Mouse (Mus musculus) midbrain, embryonic 11.5 days (tissue): ENCODE data around the gene Tspoap1. TPM values are rescaled to one million over a fixed set of nuclear protein-coding genes. Genes with fewer than 3 reads are reported as not detected.

Experiments
- ATAC-seq: fragments of 200-750 bp; cut with Nextera tagmentation; 2 replicates; pipeline ENCODE4 v1.8.0; 2017; ENCODE audit warnings: moderate TSS enrichment, moderate library complexity; ENCODE audit not compliant: low FRiP score
- DNase-seq: peaks from one replicate; pipeline ENCODE4 v3.0.0; 2015; ENCODE audit warnings: low spot score; ENCODE audit errors: missing footprints
- H3K27ac ChIP-seq: fragments of 300-500 bp; sonication (generic); 2 replicates; pipeline ENCODE4 v1.5.1; 2014; ENCODE audit warnings: low read depth, low read length
- H3K27me3 ChIP-seq: fragments of 300-500 bp; sonication (generic); 2 replicates; pipeline ENCODE4 v1.6.1; 2014; ENCODE audit warnings: mild to moderate bottlenecking, low read length, moderate library complexity, mixed read lengths; ENCODE audit not compliant: control insufficient read depth, insufficient read depth
- H3K36me3 ChIP-seq: fragments of 300-500 bp; sonication (generic); 2 replicates; pipeline ENCODE4 v1.6.1; 2014; ENCODE audit warnings: mild to moderate bottlenecking, low read length, moderate library complexity, mixed read lengths; ENCODE audit not compliant: control insufficient read depth, insufficient read depth
- H3K4me1 ChIP-seq: fragments of 300-500 bp; sonication (generic); 2 replicates; pipeline ENCODE4 v1.6.1; 2014; ENCODE audit warnings: low read length; ENCODE audit not compliant: control insufficient read depth, insufficient read depth
- H3K4me2 ChIP-seq: fragments of 300-500 bp; sonication (generic); 2 replicates; pipeline ENCODE4 v1.6.1; 2014; ENCODE audit warnings: mild to moderate bottlenecking, moderate library complexity
- H3K4me3 ChIP-seq: fragments of 300-500 bp; sonication (generic); 2 replicates; pipeline ENCODE4 v1.5.1; 2014; ENCODE audit warnings: low read depth, low read length
- H3K9ac ChIP-seq: fragments of 300-500 bp; sonication (generic); 2 replicates; pipeline ENCODE4 v1.6.1; 2014; ENCODE audit warnings: low read length
- H3K9me3 ChIP-seq: fragments of 300-500 bp; sonication (generic); 2 replicates; pipeline ENCODE4 v1.6.1; 2016; ENCODE audit warnings: low read length; ENCODE audit not compliant: control insufficient read depth
- WGBS: fragments of 180-500 bp; shearing (Covaris S2); extraction: QIAGEN DNeasy Blood & Tissue Kit; methylation state at CpG from one replicate; pipeline ENCODE4 v1.1.7; 2014; 5-methylcytosine and 5-hydroxymethylcytosine counted together
- polyA plus RNA-seq: library from polyadenylated mRNA; unstranded; fragments of >200 nt; fragmentation: Nextera tagmentation; extraction: Ambion mirVana; gene quantifications from 2 replicates; pipeline ENCODE4 v1.2.1, GENCODE M21; 2014

Tspoap1 gene
- polyA plus RNA-seq, result 7.0 and 9.0 TPM in 2 replicates

GRCm38 (mm10) chr11:87760301-87761081 is at the start of gene Tspoap1:
TSS of gene Tspoap1 (plus strand) at chr11:87760541.
- Histone ChIP-seq H3K4me3 (peak within 1 kb of the TSS; percentile 32), H3K36me3 (no peaks in the 10 kb centered on the region), H3K27ac (peak within 1 kb of the TSS; percentile 22; the same call in 1 of the 2 replicates), H3K9me3 (no peaks in the 10 kb centered on the region), H3K4me2 (peak within 1 kb of the TSS; percentile 50), H3K27me3 (peaks cover 44% of the 10 kb centered on the region), H3K9ac (peak within 1 kb of the TSS; percentile 60), H3K4me1 (peaks cover 29% of the 10 kb centered on the region)
- DNase-seq (peak; percentile 94), ATAC-seq (peak; percentile 77)
- 4% methylated on average over 23 of the region's 23 CpGs for WGBS

DNA sequence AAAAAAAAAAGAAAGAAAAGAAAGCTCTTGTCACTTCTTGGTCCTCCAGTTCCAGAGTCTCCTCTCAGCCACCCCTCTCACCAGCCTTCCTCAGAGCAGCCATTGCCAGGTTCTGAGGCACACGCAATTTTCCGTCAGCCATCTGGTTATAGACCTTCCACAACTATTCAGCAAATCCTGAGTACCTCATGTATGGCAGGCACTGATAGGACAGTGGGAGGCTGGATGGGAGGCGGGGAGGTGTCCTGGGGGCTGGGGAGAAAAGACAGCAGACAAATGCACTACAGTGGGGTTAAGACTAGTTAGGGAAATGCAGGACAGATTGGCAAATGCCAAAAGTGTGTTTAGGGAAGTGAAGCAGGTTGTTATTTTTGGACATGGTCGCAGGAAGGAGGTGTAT is 48.2 kb upstream of the Tspoap1 start:
- H3K27ac ChIP-seq, result no peak overlapping the region

DNA sequence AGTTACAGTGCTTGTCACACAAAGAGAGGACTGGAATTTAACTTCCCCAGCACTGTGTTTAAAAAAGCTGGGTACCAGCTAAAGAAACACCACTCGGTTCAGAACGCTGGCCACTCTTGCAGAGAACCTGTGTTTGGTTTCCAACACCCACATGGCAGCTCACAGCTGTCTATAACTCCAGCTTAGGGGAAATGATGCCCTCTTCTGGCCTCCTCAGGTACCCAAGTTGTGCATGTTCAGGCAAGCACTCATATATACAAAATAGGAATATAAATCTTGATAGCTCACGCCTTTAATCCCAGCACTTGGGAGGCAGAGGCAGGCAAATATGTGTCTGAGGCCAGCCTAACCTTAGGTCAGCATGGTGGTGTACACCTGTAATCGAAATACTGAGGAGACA is 44.3 kb upstream of the Tspoap1 start:
- no peak overlapping the region for H3K9ac ChIP-seq
- no peak overlapping the region for H3K4me2 ChIP-seq
- DNase-seq (peak; percentile 17), ATAC-seq (no peak)
- no peaks in the 10 kb centered on the region for H3K27me3 ChIP-seq
- 85% methylated on average over 4 of the region's 4 CpGs for WGBS
- H3K27ac ChIP-seq, result no peak overlapping the region
- H3K4me3 ChIP-seq, result no peak overlapping the region
- no peaks in the 10 kb centered on the region for H3K9me3 ChIP-seq
- H3K36me3 ChIP-seq, result no peaks in the 10 kb centered on the region
- peaks cover 5% of the 10 kb centered on the region; the same call in 1 of the 2 replicates for H3K4me1 ChIP-seq

More for the DNA sequence above, 48.2 kb upstream of the Tspoap1 start:
- ATAC-seq (no peak), DNase-seq (no peak)
- peaks cover 2% of the 10 kb centered on the region; the same call in 1 of the 2 replicates for H3K4me1 ChIP-seq
- H3K27me3 ChIP-seq, result peaks cover 3% of the 10 kb centered on the region; the same call in 1 of the 2 replicates
- 85% methylated on average over 4 of the region's 4 CpGs for WGBS
- H3K4me3 ChIP-seq, result no peak overlapping the region
- H3K4me2 ChIP-seq, result no peak overlapping the region
- H3K9ac ChIP-seq, result no peak overlapping the region
- H3K9me3 ChIP-seq, result no peaks in the 10 kb centered on the region
- H3K36me3 ChIP-seq, result no peaks in the 10 kb centered on the region

- no peaks in the 10 kb centered on the region for H3K27me3 ChIP-seq
- no peak overlapping the region for H3K9ac ChIP-seq
- no peak overlapping the region for H3K4me3 ChIP-seq
- no peak overlapping the region for H3K4me2 ChIP-seq
- no peaks in the 10 kb centered on the region for H3K36me3 ChIP-seq
- DNase-seq (peak; percentile 80), ATAC-seq (no peak)
- peaks cover 5% of the 10 kb centered on the region; the same call in 1 of the 2 replicates for H3K4me1 ChIP-seq
- H3K27ac ChIP-seq, result no peak overlapping the region; the same call in 1 of the 2 replicates
- no peaks in the 10 kb centered on the region for H3K9me3 ChIP-seq
- WGBS, result 63% methylated on average over 7 of the region's 7 CpGs
These were observed 40.8 kb upstream of the Tspoap1 start for GRCm38 (mm10) chr11:87719526-87719925.

DNA sequence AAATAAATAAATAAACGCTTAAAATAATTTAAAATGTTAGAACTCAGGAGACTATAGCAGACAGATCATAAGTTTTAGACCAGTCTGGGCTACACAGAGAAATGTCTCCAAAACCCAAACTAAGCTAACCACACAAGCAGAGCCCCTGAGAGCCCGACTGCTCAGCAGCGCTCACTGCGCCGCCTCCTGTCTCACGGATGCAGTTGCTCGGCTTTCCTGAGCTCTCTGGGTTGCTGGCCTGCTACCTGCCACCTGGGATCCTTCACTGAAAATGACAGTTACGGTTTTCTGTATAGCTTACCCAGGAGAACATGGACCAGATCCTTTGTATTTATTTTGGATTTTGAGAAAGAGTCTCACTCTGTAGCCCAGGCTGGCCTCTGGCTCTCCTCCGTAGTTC is 40.0 kb upstream of the Tspoap1 start:
- H3K4me1 ChIP-seq, result peaks cover 5% of the 10 kb centered on the region; the same call in 1 of the 2 replicates
- ATAC-seq, result no peak
- WGBS, result 39% methylated on average over 9 of the region's 9 CpGs
- DNase-seq, result no peak
- H3K9ac ChIP-seq, result no peak overlapping the region
- no peaks in the 10 kb centered on the region for H3K36me3 ChIP-seq
- H3K4me3 ChIP-seq, result no peak overlapping the region
- no peak overlapping the region for H3K4me2 ChIP-seq
- no peaks in the 10 kb centered on the region for H3K27me3 ChIP-seq
- no peak overlapping the region for H3K27ac ChIP-seq
- H3K9me3 ChIP-seq, result no peaks in the 10 kb centered on the region

DNA sequence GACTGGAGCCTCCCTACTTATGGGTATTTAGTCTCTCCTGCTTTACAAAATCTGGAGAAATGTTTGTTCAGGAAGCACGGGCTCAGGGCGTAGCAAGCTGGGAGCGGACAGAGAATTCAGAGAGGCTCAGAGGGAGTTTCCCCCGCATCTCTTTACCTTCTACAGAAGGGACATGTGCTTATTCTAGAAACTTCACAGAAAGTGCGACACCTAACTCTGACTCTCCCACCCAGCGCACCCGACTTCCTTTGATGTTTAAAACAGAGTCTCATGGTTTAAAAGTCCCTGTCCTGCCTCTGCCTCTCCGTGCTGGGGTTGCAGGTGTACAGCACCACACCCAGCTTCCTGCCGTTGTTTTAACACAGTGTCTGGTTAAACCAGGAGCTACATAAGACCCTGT is 39.5 kb upstream of the Tspoap1 start:
- Histone ChIP-seq H3K4me2 (no peak overlapping the region), H3K4me3 (no peak overlapping the region), H3K27me3 (no peaks in the 10 kb centered on the region), H3K36me3 (no peaks in the 10 kb centered on the region), H3K4me1 (peaks cover 9% of the 10 kb centered on the region), H3K9me3 (no peaks in the 10 kb centered on the region), H3K9ac (no peak overlapping the region), H3K27ac (no peak overlapping the region)
- WGBS, result 77% methylated on average over 9 of the region's 9 CpGs
- no peak for ATAC-seq
- peak; percentile 72 for DNase-seq

- Histone ChIP-seq H3K27ac (no peak overlapping the region), H3K36me3 (no peaks in the 10 kb centered on the region), H3K4me3 (no peak overlapping the region), H3K9me3 (no peaks in the 10 kb centered on the region), H3K4me1 (peaks cover 13% of the 10 kb centered on the region), H3K9ac (no peak overlapping the region), H3K27me3 (no peaks in the 10 kb centered on the region), H3K4me2 (no peak overlapping the region)
- ATAC-seq (no peak), DNase-seq (peak; percentile 53)
- WGBS, result 77% methylated on average over 3 of the region's 3 CpGs
These were observed 38.2 kb upstream of the Tspoap1 start for GRCm38 (mm10) chr11:87722168-87722567.

- 85% methylated on average over 4 of the region's 4 CpGs for WGBS
- ATAC-seq, result no peak
- H3K27ac ChIP-seq, result no peak overlapping the region
These were observed 37.5 kb upstream of the Tspoap1 start for GRCm38 (mm10) chr11:87722891-87723290.

DNA sequence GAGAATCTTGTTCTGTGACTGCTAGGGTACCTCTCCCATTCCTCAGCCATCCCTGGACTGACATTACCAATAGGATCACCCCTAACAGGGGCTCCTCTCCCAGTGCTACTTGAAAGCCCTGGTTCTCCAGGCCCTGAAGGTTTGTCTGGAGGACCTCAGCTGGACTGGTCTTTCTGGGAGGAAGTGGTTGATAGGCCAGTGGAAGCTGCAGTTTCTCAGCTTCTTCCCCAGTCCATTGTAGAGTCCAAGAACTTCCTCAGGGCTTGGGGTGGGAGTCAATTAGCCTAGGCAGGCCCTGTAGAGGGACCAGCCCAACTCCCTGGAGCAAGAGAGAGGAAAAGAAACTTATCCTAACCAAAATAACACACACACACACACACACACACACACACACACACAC is 34.8 kb upstream of the Tspoap1 start:
- H3K4me2 ChIP-seq, result no peak overlapping the region

More at GRCm38 (mm10) chr11:87722891-87723290, 37.5 kb upstream of the Tspoap1 start:
- Histone ChIP-seq H3K27me3 (no peaks in the 10 kb centered on the region), H3K36me3 (no peaks in the 10 kb centered on the region), H3K4me3 (no peak overlapping the region), H3K4me1 (peaks cover 13% of the 10 kb centered on the region), H3K4me2 (no peak overlapping the region), H3K9ac (no peak overlapping the region), H3K9me3 (no peaks in the 10 kb centered on the region)
- peak; percentile 31 for DNase-seq

More for the DNA sequence above, 34.8 kb upstream of the Tspoap1 start:
- H3K27ac ChIP-seq, result peak overlapping the region; percentile 48; the same call in 1 of the 2 replicates
- H3K9me3 ChIP-seq, result no peaks in the 10 kb centered on the region
- no peak overlapping the region for H3K4me3 ChIP-seq
- peak; percentile 69 for DNase-seq
- H3K27me3 ChIP-seq, result no peaks in the 10 kb centered on the region
- ATAC-seq, result no peak
- H3K36me3 ChIP-seq, result no peaks in the 10 kb centered on the region
- H3K9ac ChIP-seq, result 0 out of 2 replicates have a peak overlapping the region, but pooled peaks have one; percentile 40
- peaks cover 8% of the 10 kb centered on the region; the same call in 1 of the 2 replicates for H3K4me1 ChIP-seq
